11 mouse cellular contexts compared by ENCODE assay signal in genomic region chr17:46885910-46886643, GRCm38 (mm10). TPM values are rescaled to one million over a fixed set of nuclear protein-coding genes. Genes with fewer than 3 reads are reported as not detected.
DNase-seq lines count a peak whose midpoint lies in the region; ATAC-seq and TF ChIP-seq lines count a peak whose summit lies in the region.
"Had no signal": no experiment of that assay in that cellular context is flagged by ENCODE, and none has a peak within 500 bp of the region (broad histone marks: within the 10 kb centered on the region; RNA-seq: fewer than 3 reads in every experiment).

No protein-coding gene starts in this region.

- peak overlapping the region; percentile 41 for H3K4me2 ChIP-seq in intestine, postnatal 0 days (replicated peaks; ENCODE audit: low read depth)
- H3K4me2 ChIP-seq in midbrain, embryonic 16.5 days (ENCODE audit: low read length), result no peak overlapping the region

- no peak overlapping the region for H3K4me3 ChIP-seq in lung, adult 2 months (replicated peaks; ENCODE audit: extremely low read depth, low read depth, low read length)
- no peak overlapping the region for H3K4me3 ChIP-seq in intestine, postnatal 0 days (ENCODE audit: low read depth, low read length)
- H3K4me3 ChIP-seq in midbrain, embryonic 16.5 days (ENCODE audit: low read depth, low read length), result no peak overlapping the region
- no peak overlapping the region for H3K4me3 ChIP-seq in left cerebral cortex, adult 2 months

- no peaks in the 10 kb centered on the region; the same call in 1 of the 2 replicates for H3K4me1 ChIP-seq in lung, adult 2 months (ENCODE audit: control insufficient read depth, insufficient read depth, low read length)
- peaks cover 5% of the 10 kb centered on the region; the same call in 1 of the 2 replicates for H3K4me1 ChIP-seq in intestine, postnatal 0 days (replicated peaks; ENCODE audit: control insufficient read depth, insufficient read depth, low read length)
- H3K4me1 ChIP-seq in midbrain, embryonic 16.5 days (ENCODE audit: control insufficient read depth, insufficient read depth, low read length), result peaks cover 8% of the 10 kb centered on the region

- H3K27ac ChIP-seq in intestine, postnatal 0 days (ENCODE audit: low read depth, low read length), result no peak overlapping the region
- no peak overlapping the region for H3K27ac ChIP-seq in midbrain, embryonic 16.5 days (ENCODE audit: low read length)
- no peak overlapping the region for H3K27ac ChIP-seq in left cerebral cortex, adult 2 months

- no peaks in the 10 kb centered on the region for H3K9me3 ChIP-seq in intestine, postnatal 0 days (ENCODE audit: control insufficient read depth)
- no peaks in the 10 kb centered on the region for H3K9me3 ChIP-seq in midbrain, embryonic 16.5 days (replicated peaks; ENCODE audit: control insufficient read depth, low read length, poor library complexity, severe bottlenecking)

- H3K27me3 ChIP-seq in intestine, postnatal 0 days (replicated peaks; ENCODE audit: control insufficient read depth, insufficient read depth, low read length), result no peaks in the 10 kb centered on the region
- H3K27me3 ChIP-seq in midbrain, embryonic 16.5 days (ENCODE audit: control insufficient read depth, insufficient read depth, low read depth, low read length), result no peaks in the 10 kb centered on the region

- peak; percentile 29 to 36 for DNase-seq in cerebellum, postnatal 10 days
- DNase-seq in cerebellum, postnatal 4 days (ENCODE audit: low spot score in 2 of 2), result no peak
- DNase-seq in lung, adult 2 months, result no peak
- DNase-seq in lung, adult 18-20 months, result no peak
- DNase-seq in frontal cortex, postnatal 10 days (ENCODE audit: low spot score in 2 of 2), result no peak
- no peak for DNase-seq in left cerebral cortex, adult 2 months (ENCODE audit: extremely low spot score in 1 of 2, low spot score in 2 of 2)
- DNase-seq: gastrocnemius, postnatal 25 days; kidney, postnatal 14 days had no signal

- WGBS in lung, adult 2 months, result 58% methylated on average over 17 of the region's 17 CpGs
- 30% methylated on average over 17 of the region's 17 CpGs for WGBS in intestine, postnatal 0 days
- 56% methylated on average over 17 of the region's 17 CpGs for WGBS in midbrain, embryonic 16.5 days

- 0 out of 2 replicates have a peak, but pooled peaks have one; percentile 7 for TF ChIP-seq POLR2A in lung, adult 2 months (IDR thresholded peaks at IDR 0.05; ENCODE audit: borderline replicate concordance, extremely low read depth, low read depth, low read length)

- no peaks in the 10 kb centered on the region for H3K36me3 ChIP-seq in intestine, postnatal 0 days (ENCODE audit: control insufficient read depth, insufficient read depth)
- no peaks in the 10 kb centered on the region for H3K36me3 ChIP-seq in midbrain, embryonic 16.5 days (ENCODE audit: control insufficient read depth, insufficient read depth, low read length)

- no peak for ATAC-seq in intestine, postnatal 0 days
- no peak for ATAC-seq in midbrain, embryonic 16.5 days

- no peak for TF ChIP-seq CTCF in lung, adult 2 months (IDR thresholded peaks at IDR 0.05; ENCODE audit: insufficient read depth, low read length)
- TF ChIP-seq CTCF in intestine, postnatal 0 days (IDR thresholded peaks at IDR 0.05; ENCODE audit: low read depth), result no peak
- TF ChIP-seq CTCF in left cerebral cortex, adult 2 months (IDR thresholded peaks at IDR 0.05), result no peak

- peak overlapping the region; percentile 22; the same call in 1 of the 2 replicates for H3K9ac ChIP-seq in intestine, postnatal 0 days (ENCODE audit: low read depth, low read length)
- H3K9ac ChIP-seq in midbrain, embryonic 16.5 days (ENCODE audit: low read depth, low read length), result peak overlapping the region; percentile 30; the same call in 1 of the 2 replicates

- intact Hi-C loops in left cerebral cortex, adult 2 months (cut with DNase I), result no loop called here

RNA-seq across cellular contexts. Expression of gene Tbcc, which starts 4.4 kb away (rescaled TPM):
- polyA plus RNA-seq in lung, adult 2 months (2012; rRNA removed), result 17.9 and 20.8 TPM in 2 replicates
- polyA plus RNA-seq in intestine, postnatal 0 days (2015; fragmentation: Nextera tagmentation; extraction: Ambion mirVana), result 40.1 and 40.2 TPM in 2 replicates
- 49.5 and 52.6 TPM in 2 replicates for polyA plus RNA-seq in midbrain, embryonic 16.5 days (2015; fragmentation: Nextera tagmentation; extraction: Ambion mirVana)
- 10 to 100 TPM; 30.9 to 35.3 TPM for total RNA-seq in left cerebral cortex, adult 2 months (2021)

RNA-seq across cellular contexts. Expression of gene Prph2, which starts 24.2 kb away (rescaled TPM):
- polyA plus RNA-seq in lung, adult 2 months (2012; rRNA removed), result not detected in 2 replicates
- polyA plus RNA-seq in intestine, postnatal 0 days (2015; fragmentation: Nextera tagmentation; extraction: Ambion mirVana), result not detected in 2 replicates
- not detected in 2 replicates for polyA plus RNA-seq in midbrain, embryonic 16.5 days (2015; fragmentation: Nextera tagmentation; extraction: Ambion mirVana)
- total RNA-seq in left cerebral cortex, adult 2 months (2021), result not detected
- total RNA-seq: gastrocnemius, postnatal 25 days; liver, adult 2 months had no signal

RNA-seq across cellular contexts. Expression of gene Bicral, which starts 27.8 kb away (rescaled TPM):
- polyA plus RNA-seq in lung, adult 2 months (2012; rRNA removed), result 11.8 and 16.3 TPM in 2 replicates
- 2.2 and 2.6 TPM in 2 replicates for polyA plus RNA-seq in intestine, postnatal 0 days (2015; fragmentation: Nextera tagmentation; extraction: Ambion mirVana)
- 9.5 and 10.9 TPM in 2 replicates for polyA plus RNA-seq in midbrain, embryonic 16.5 days (2015; fragmentation: Nextera tagmentation; extraction: Ambion mirVana)
- 10 to 100 TPM; 57.5 to 59.7 TPM for total RNA-seq in left cerebral cortex, adult 2 months (2021)

Comparison
In these comparisons a context has a peak if more than half of its experiments do, and no peak if none do; other contexts are left out.
1. DNase-seq: peak in cerebellum, postnatal 10 days (2 of 2); none in cerebellum, postnatal 4 days (0 of 2), lung, adult 2 months (single experiment), lung, adult 18-20 months (0 of 2), frontal cortex, postnatal 10 days (0 of 2) and left cerebral cortex, adult 2 months (0 of 2).